Mouse (Mus musculus): ENCODE data around the gene Ifitm2.

Gene Ifitm2

DNA sequence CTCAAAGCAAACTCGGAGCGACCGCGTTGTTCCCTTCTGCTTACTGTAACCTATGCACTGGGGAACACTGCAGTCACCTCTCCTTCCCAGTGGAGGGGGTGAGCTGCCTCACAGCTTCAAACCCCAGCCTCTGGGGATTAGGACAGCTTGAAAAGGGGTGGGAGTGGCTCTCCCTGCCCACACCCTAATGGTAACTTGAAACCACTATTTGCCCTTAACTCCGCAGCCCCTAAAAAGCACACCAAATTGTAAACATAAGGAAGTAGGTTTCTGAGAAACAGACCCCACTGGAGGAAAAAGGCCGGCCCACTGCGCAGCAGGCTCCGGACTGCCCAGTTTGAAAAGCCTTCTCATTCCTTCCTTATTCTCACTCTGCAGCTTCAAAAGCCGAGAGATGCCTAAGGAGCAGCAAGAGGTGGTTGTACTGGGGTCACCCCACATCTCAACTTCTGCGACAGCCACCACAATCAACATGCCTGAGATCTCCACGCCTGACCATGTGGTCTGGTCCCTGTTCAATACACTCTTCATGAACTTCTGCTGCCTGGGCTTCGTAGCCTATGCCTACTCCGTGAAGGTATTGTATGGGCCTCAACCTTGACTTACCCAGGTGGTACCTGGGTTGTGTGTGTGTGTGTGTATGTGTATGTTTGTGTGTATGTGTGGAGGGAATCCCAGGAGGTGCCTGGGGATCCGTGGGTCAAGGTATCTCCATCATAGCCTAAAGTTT, 12.2 kb upstream of the Ifitm2 start:
- no peak for DNase-seq

DNA sequence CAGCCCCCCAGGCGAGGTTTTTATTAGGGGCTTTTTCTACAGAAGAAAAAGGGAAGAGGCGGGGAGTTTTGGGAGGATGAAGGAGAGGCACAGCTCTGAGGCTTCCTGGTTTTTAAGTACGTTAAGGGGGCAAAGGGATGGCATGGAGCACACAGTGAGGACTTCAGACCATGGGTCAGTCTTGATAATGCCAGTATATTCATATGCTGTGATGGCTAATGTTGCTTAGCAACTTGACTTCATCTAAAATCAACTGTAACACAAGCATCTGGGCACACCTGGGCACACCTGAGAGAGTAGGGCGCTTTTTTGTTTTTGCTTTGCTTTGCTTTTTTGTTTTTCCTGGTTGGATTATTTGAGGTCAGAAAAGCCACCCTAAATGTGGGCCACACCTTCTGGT, 11.1 kb upstream of the Ifitm2 start, which contains the start of gene Ifitm1:
Gene Ifitm1, plus strand, starts transcription at position 301 of the 400 bp plus-strand sequence.
- DNase-seq, result no peak

DNA sequence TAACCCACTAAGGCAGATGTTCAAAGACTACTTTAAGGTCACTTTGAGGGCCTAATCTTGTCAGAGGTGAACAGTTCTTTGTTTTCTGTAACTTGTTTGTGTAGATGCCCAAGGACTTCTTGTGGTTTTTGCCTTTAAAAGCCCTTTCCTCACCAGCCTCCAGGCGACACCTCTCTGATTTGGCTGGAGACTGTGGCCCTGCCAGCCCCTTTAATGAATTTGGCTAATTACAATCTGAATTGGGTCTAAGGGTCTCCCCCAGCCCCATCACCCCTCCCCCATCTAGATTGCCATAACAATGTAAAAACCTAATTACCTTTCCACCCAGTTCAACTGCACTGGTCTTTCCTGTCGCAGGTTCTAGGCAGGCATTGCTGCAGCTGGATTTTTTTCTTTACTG, 6.9 kb upstream of the Ifitm2 start:
- DNase-seq, result no peak

DNA sequence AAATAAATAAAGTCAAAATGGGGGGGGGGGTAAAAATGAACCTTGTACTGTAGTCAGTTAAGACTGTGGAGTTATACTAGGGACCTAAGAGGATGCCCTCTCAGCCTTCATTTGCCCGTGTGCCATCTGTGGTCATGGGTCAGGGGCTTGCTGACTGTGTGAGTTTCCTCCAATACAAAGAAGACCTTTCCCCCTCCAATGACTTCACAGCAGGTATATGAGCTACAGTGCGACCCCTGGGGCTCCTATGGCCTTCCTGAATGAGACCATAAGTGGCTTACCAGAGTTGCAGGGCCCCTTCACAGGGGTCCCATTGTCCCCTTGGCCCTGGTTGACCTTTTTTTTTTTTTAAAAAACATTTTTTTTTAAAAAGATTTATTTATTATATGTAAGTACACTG, 5.6 kb upstream of the Ifitm2 start:
- no peak for DNase-seq

DNA sequence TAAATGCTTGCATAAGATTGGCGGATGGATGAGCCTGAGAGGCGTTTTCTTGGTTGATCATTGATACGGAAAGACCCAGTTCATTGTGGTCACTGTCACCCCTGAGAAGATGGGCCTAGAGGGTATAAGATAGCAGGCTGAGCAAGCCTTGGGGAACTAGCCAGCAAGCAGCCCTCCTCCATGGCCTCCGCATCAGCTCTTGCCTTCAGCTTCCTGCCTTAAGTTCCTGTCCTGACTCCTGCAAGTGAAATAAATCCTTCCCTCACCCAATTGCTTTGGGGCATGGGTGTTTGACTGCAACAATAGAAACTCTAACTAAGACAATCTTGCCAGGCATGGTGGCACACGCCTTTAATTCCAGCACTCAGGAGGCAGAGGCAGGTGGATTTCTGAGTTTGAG, 4.2 kb upstream of the Ifitm2 start:
- DNase-seq, result no peak

DNA sequence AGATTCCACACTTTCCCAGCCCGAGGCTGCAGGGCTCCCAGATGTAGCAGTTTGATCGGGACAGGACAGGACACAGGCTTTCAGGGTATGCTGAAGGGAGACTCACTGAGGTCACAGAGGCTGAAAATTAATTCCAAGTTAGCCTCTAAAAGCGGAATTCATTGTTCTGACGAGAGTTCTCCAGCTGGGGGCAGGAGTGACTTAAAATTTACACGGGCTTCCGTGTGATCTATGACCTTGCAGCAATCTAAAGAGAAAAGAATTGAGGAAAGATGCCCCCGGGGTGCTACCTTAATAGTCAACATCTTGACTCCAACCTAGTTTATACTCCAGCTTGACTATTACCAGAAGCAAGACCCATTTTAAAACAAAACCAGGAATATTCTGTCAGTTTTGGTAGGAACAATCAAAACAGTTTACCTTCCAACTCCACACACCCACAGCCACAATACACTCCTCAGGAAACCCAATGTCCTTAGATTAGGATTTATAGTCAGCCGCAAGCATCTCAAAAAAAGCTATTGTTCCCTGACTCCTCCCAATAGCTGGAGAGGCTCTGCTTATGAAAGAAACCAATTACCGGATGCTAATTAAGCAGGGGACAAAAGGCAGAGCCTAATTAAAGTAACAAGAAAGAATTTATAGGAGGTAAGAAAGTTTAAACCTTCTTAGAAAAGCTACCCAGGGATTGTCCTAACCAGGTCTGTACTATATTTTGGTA, 3.6 kb upstream of the Ifitm2 start:
- DNase-seq, result peak; percentile 20 to 55

DNA sequence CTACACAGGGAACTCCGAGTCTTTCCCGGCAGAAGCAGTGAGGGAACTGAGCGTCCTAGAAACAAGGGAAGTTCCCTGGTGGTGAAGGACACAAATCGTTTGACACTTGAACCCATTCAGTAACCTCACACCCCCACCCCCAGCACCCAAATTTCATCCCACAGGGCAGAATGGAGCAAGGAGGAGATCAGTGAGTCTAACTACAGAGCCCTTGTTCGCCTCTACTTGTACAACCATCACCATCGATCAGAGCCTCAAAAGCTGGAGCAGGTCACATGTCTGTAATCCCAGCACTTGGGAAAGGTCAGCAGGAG, 726 bp upstream of the Ifitm2 start:
- DNase-seq, result no peak

DNA sequence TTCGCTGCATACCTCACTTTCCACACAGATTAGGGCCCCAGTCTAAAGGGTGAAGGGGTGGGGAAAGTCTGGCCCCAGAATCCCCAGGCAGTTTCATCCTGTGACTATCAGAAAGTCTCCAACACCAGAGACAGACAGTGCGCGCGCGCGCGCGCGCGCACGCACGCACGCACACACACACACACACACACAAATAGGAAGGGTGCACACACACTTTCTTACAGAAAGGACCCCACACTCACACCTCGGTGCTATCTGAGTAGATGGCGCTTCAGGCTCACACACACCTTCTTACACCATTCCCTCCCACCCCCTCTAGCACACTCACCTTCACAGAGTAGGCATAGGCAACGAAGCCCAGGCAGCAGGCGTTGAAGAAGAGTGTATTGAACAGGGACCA, 445 bp downstream of the Ifitm2 start:
- DNase-seq, result no peak

DNA sequence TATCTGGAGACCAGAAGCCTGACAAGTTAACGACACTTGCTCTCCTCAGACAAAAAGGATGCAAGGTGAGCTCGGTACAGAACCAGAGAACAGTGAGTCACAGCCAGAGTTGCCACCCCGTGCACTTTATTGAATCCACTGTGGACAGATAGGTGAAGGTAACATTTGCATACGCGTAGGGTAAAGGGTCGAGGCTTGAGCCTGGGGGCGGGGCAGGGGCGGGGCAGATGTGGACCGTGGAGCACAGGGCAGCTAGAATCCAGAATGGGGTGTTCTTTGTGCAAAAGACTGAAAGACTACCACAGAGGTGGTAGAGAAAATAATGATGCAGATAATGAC, 1.1 kb downstream of the Ifitm2 start:
- DNase-seq, result no peak

DNA sequence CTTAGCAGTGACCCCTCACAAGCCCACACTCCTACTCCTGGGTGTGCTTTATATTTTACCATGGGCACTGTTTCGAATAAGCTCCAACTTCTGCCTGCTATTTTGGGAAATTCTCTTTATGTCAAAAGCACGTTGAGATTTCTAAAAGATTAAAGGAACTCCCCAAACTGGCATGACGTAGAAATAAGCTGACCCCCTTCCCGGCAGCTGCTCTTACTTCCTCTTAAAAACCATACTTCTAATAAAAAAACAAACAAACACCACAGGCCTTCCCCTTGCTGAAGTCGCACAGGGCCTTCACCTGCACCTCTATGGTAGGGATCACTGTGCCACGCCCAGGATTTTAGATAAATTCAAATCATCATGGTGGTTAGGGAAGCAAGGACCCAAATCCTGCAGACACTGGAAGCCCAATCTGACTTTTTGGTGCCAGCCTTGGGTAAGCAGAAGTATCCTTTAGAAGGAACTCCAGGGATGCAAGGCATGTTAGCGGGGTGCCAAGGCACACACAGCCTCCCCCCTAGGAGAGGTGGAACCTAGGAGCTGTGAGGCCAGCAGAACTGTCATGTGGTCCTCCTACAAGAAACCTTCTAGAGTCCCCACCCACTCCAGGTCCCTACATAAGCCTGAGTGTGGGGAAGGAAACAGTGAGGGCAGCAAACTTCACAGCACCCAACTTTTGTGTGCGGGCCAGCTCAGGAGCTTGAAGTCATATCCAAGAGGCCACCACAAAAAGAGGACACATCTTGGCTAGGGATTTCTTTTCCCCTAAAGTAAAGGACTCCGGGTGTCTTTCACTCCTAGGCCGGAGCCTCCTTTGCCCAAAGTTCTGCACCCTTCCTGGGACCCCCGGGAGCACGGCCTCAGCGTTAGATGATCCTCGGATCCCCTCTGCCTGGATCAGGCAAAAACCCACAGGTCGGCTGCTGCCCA, 1.7 kb downstream of the Ifitm2 start:
- no peak for DNase-seq

DNA sequence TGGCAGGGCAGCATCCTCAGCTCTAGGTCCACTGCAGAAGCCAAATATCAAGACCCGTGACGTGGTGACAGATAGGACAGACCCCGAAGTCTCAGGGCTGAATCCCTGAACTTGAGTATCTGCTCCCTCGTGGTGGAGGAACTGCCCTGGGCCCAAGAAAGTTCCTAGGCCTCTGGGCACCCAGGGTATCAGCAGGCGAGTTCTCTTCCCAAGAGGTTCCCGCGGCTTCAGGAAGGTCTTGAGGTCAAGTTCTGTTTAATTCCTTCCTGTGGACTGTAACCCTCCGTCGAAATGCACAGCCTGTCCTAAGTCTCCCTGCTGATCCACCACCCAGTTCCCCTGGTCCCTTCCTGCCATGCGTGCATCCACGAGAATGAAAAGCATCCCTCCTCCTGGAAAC, 2.7 kb downstream of the Ifitm2 start:
- no peak for DNase-seq

DNA sequence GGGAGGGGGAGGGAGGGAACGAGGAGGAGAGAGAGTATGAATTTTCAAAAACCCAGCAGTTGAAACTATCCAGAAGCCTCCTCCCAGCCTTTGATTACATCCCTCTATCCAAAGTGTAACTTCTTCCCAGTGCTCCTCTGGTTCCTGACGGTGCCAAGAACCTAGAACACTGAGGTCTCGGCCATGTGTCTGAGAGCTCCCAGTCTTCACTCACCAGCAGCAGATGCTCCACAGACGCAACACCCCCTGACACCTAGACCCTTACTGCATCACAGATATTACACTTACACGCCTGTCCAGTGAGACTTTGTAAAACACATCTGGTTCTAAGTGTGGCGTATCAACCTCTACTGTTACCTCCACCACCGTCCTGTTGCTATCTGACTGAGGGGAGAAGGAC, 3.3 kb downstream of the Ifitm2 start:
- no peak for DNase-seq

DNA sequence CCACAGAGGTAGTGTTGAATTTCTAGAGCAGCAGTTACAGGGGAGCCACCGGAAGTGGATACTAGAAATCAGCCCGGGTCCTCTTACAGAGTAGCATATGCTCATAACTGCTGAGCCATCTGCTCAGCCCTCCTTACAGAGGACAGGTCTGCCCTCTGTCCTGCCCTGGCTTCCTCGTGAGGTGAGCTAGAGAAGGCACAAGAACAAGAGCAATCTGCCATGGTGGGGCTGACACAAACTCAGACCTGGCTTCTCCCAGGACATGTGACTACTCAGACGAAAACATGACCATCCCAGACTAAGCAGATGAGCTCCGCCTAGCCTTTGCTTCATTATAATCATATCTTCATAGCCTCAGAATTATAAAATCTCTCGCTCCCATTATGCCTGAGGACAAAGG, 4.0 kb downstream of the Ifitm2 start:
- DNase-seq, result no peak

DNA sequence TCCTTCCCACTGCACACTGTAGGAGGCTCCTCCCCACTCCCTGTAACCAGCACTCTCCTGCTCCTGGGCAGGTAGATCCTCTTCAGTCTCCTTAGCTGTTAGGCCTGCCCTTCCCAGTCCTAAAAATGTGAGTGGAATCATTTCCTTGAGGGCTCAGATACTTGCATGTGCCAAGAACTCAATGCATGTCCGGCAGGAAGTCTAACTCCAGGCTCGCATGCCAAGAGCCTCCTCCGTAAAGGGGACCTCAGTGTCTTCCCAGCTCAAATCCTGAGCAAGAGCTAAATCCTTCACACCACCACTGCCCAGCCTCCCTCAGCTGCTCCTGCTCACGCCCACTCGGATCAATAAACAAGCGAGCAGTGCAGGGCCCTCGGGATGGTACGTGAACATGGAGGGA, 4.7 kb downstream of the Ifitm2 start:
- no peak for DNase-seq

DNA sequence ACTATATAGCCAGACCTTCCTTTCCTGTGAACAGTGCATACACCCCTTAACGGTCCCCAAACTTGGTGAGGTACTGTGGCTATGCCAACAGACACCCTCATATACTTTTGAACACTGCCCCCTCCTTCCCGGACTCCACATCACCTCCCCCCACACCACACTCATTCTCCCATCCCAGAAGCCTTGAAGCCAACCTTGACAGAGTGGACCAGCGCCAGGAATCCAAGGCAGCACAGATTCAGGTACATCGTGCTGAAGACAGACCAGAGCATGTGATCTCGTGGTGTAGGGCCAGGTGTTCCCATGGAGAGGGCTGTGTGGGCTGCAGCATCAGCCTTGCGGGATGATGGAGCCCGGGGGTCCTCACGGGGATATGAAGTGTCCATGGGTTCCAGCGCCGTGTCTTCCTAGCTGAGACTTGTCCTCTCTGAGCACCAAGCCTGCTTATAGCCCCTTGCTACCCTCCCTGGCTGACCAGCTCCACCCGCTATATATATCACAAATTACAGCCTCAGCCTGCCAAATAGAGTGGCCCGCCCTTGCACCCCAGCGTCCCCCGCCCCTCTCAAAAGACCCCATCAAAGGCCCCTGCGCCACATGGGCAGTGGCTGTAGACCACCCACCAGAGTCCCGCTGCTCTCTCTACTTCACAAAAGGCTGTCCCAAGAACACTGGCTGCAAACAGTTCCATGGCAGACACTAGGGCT, 5.8 kb downstream of the Ifitm2 start, which contains the start of gene Ifitm5:
Gene Ifitm5, minus strand, starts transcription at position 468 of the 707 bp plus-strand sequence.
- DNase-seq, result no peak

DNA sequence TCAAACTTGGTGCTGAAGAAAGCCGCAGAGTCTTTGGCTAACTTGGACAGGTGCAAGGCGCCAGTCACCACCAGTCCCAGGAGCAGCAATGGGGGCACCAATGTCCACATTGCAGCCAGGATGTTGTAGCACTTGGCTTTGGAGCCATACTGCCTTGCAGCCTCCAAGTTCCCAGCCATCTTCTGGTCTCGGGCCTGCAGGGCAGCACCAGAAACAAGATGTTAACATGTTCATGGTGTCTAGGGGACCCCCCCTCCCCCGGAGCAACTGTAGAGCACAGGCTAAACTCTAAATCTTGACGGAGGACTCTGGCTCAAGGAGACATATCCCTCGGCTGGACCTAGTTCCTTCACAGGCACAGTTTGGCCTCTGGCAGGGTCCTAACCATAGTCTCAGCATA, 6.5 kb downstream of the Ifitm2 start:
- no peak for DNase-seq

DNA sequence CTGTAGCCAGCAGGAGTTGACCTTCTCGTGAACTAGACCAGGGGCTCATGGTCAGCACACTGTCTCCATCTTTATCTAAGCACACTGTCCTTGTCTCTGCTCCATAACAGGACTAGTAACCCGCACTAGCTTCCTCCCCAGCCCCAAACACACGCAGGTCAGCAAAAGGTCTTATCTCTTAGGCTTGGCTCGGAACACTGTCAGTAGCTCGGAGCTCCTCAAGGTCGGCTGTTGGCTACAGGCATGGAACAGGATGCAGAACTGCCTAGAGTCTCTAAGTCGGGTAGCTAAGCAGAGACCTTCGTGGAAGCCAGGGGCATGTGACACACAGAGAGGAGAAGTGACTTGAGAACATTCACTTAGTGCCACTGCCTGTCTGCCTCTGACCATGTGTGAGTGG, 7.6 kb downstream of the Ifitm2 start:
- DNase-seq, result no peak

DNA sequence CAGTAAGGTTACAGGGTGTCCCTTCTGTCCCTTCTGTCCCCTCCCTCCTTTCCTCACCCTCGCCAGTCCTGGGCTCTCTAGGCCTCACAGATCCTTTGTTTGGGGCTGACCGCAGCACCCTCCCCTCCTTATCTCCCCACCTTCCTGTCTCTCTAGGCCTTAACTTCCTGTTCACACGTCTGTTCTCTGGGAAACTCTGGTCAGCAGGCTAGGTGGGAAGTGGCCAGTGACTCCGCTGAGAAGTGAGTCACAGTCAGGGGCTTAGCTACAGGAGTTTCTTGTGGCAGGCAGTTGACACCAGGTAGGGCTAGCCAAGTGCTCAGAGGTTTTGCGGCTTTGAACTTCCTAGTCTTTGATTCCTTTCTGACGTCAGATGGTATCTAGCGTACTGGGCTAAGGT, 8.8 kb downstream of the Ifitm2 start:
- DNase-seq, result no peak

DNA sequence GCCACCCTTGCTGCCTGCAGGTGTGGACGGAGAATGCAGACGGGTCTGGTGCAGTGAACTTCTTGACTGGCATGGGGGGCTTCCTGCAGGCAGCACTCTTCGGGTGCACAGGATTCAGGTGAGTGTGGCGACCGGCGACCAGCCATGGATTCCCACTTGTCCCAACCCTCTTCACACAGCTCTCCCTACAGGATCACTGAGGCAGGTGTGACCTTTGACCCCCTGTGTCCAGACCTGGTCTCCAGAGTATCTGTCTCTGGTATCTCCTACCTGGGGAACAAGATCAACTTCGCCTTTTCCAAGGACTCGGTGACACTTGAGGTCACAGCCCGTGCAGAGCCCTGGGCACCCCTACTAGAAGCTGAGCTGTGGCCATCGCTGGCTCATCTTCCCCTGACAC, 9.5 kb downstream of the Ifitm2 start:
- no peak for DNase-seq

DNA sequence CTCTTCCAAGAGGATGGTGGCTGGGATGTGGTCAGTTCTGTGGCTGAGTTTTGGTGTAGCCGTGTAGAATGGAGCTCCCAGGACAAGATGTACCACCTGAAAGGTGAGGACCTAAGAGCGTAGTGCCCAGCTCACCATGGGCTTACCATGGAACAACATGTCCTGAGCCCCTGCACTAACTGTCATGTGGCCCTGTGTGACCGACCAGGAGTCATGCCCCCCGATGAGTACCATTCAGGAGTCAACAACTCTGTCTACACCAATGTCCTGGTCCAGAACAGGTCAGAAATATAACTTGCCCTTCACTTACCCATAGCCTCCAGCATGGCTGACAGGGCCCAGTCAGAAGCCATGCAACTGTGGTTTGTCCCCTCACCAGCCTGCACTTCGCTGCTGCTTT, 10.5 kb downstream of the Ifitm2 start:
- no peak for DNase-seq

DNA sequence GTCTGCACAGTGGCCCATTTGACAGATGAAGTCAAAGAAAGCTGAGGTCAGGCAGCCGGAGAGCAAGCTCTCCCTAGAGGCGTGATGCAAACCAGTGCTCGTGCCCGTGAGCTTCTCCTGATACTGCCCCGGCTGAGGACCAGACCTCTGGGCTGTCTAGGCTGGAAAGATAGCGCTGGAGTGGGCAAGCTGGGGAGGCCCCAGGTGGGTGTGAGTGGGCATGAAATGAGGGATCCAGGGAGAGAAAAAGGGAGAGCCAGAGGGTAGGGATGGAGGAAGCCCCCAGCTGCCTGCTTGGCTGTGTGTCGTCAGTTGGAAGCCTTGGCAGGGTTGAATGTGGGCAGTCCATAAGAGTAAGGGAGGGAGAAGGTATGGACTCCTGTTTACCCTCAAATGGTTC, 11.6 kb downstream of the Ifitm2 start:
- DNase-seq, result no peak

DNA sequence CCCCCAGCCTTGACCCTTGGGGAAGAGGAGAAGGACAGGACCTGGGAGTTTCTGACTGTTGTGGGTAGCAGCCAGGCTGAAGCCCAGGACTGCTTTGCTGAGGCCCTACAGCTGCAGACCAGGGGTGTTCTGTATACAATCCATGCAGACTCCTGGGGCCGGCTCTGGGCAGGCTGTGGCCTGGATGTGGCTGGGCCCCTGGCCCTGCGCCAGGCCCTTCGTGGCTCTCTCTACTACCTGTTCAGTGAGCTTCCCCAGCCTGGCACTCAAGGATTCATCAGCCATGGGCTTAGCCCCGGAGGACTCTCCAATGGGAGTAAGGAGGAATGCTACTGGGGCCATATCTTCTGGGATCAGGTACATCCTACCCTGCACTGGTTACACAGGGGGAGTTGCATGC, 12.4 kb downstream of the Ifitm2 start:
- no peak for DNase-seq

DNA sequence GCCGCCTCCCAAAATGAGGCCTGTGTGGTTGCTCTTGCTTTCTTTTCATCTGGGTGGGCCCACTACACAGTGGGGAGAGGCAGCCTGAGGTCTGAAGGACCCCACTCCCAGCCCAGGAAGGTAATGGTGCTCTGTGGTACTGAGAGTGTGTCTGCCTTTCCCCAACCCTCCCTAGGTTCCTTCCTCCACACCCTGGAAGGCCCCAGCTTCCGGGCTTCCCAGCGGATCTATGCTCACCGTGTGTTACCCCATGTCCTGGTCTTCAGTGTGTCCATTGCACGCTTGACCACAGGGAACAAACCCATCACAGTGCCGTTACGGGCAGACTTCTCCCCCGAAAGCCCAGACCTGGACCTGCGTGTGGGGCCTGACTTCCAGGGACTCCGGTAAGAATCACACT, 13.0 kb downstream of the Ifitm2 start:
- no peak for DNase-seq
